Mouse (Mus musculus): ENCODE measurements around the gene Ddx47. TPM values are rescaled to one million over a fixed set of nuclear protein-coding genes. Genes with fewer than 3 reads are reported as not detected.

Gene Ddx47
- polyA plus RNA-seq, 1 experiment from 2014 or later, result 77.9 TPM

GRCm38 (mm10) chr6:135023379-135023778, 12.0 kb downstream of the Ddx47 start:
- Histone ChIP-seq H3K27ac (replicated peaks; ENCODE audit: low read depth, low read length) (no peak overlapping the region), H3K27me3 (ENCODE audit: control insufficient read depth, insufficient read depth, low read length) (no peaks in the 10 kb centered on the region), H3K4me3 (replicated peaks; ENCODE audit: low read depth, low read length) (no peak overlapping the region), H3K9ac (replicated peaks; ENCODE audit: low read length) (no peak overlapping the region), H3K4me1 (ENCODE audit: control insufficient read depth, insufficient read depth, low read length) (no peaks in the 10 kb centered on the region), H3K9me3 (ENCODE audit: control insufficient read depth, low read length) (no peaks in the 10 kb centered on the region), H3K36me3 (ENCODE audit: control insufficient read depth, insufficient read depth, low read length) (peaks cover 68% of the 10 kb centered on the region), H3K4me2 (ENCODE audit: low read length) (no peak overlapping the region)
- ATAC-seq (ENCODE audit: low FRiP score, low TSS enrichment) (no peak), DNase-seq (no peak)
- WGBS, result 96% methylated on average over 14 of the region's 14 CpGs

GRCm38 (mm10) chr6:135024781-135025420, 13.5 kb downstream of the Ddx47 start:
- H3K27ac ChIP-seq (replicated peaks; ENCODE audit: low read depth, low read length), result no peak overlapping the region
- ATAC-seq (ENCODE audit: low FRiP score, low TSS enrichment) (no peak), DNase-seq (no peak)
- 100% methylated on average over 1 of the region's 1 CpGs for WGBS
- H3K4me1 ChIP-seq (ENCODE audit: control insufficient read depth, insufficient read depth, low read length), result no peaks in the 10 kb centered on the region
- H3K4me3 ChIP-seq (replicated peaks; ENCODE audit: low read depth, low read length), result no peak overlapping the region
- no peak overlapping the region for H3K9ac ChIP-seq (replicated peaks; ENCODE audit: low read length)
- H3K36me3 ChIP-seq (ENCODE audit: control insufficient read depth, insufficient read depth, low read length), result peaks cover 52% of the 10 kb centered on the region
- no peak overlapping the region for H3K4me2 ChIP-seq (ENCODE audit: low read length)
- H3K27me3 ChIP-seq (ENCODE audit: control insufficient read depth, insufficient read depth, low read length), result no peaks in the 10 kb centered on the region
- no peaks in the 10 kb centered on the region for H3K9me3 ChIP-seq (ENCODE audit: control insufficient read depth, low read length)

- no peak overlapping the region for H3K9ac ChIP-seq (replicated peaks; ENCODE audit: low read length)
- H3K27me3 ChIP-seq (ENCODE audit: control insufficient read depth, insufficient read depth, low read length), result no peaks in the 10 kb centered on the region
- no peak overlapping the region for H3K27ac ChIP-seq (replicated peaks; ENCODE audit: low read depth, low read length)
- no peak overlapping the region for H3K4me3 ChIP-seq (replicated peaks; ENCODE audit: low read depth, low read length)
- peak; percentile 69 for DNase-seq
- no peak for ATAC-seq (ENCODE audit: low FRiP score, low TSS enrichment)
- no peak overlapping the region for H3K4me2 ChIP-seq (ENCODE audit: low read length)
- 4% methylated on average over 3 of the region's 3 CpGs for WGBS
- H3K36me3 ChIP-seq (ENCODE audit: control insufficient read depth, insufficient read depth, low read length), result peaks cover 39% of the 10 kb centered on the region
- no peaks in the 10 kb centered on the region for H3K9me3 ChIP-seq (ENCODE audit: control insufficient read depth, low read length)
- no peaks in the 10 kb centered on the region for H3K4me1 ChIP-seq (ENCODE audit: control insufficient read depth, insufficient read depth, low read length)
Measured at GRCm38 (mm10) chr6:135026232-135026631, 14.8 kb downstream of the Ddx47 start.

- DNase-seq (no peak), ATAC-seq (ENCODE audit: low FRiP score, low TSS enrichment) (no peak)
- Histone ChIP-seq H3K27me3 (ENCODE audit: control insufficient read depth, insufficient read depth, low read length) (no peaks in the 10 kb centered on the region), H3K4me1 (ENCODE audit: control insufficient read depth, insufficient read depth, low read length) (no peaks in the 10 kb centered on the region), H3K9me3 (ENCODE audit: control insufficient read depth, low read length) (no peaks in the 10 kb centered on the region), H3K27ac (replicated peaks; ENCODE audit: low read depth, low read length) (no peak overlapping the region), H3K9ac (replicated peaks; ENCODE audit: low read length) (no peak overlapping the region), H3K36me3 (ENCODE audit: control insufficient read depth, insufficient read depth, low read length) (peaks cover 34% of the 10 kb centered on the region), H3K4me2 (ENCODE audit: low read length) (no peak overlapping the region), H3K4me3 (replicated peaks; ENCODE audit: low read depth, low read length) (no peak overlapping the region)
- WGBS, result 77% methylated on average over 2 of the region's 2 CpGs
Measured at GRCm38 (mm10) chr6:135026755-135027154, 15.3 kb downstream of the Ddx47 start.

DNA sequence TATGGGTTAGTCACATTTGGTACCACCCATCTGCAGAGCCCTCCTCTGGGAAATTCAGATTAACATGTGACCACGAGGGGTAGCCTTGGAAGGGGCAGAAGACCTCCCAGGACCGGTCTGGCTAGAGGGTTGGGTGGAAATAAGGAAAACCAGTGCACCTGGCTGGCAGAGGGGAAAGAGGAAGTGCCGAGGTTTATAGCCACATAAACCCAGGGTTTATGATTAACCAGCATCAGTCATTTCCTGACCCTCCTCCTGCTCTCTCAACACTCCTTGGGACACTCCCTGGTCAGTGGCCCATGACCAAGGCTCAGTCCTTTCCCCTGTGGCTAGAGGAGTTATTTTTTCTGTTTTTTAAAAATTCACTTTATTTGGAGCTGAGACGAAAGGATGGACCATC, 17.8 kb downstream of the Ddx47 start:
- DNase-seq (no peak), ATAC-seq (ENCODE audit: low FRiP score, low TSS enrichment) (no peak)
- Histone ChIP-seq H3K9me3 (ENCODE audit: control insufficient read depth, low read length) (no peaks in the 10 kb centered on the region), H3K36me3 (ENCODE audit: control insufficient read depth, insufficient read depth, low read length) (peaks cover 10% of the 10 kb centered on the region), H3K27me3 (ENCODE audit: control insufficient read depth, insufficient read depth, low read length) (no peaks in the 10 kb centered on the region), H3K4me3 (replicated peaks; ENCODE audit: low read depth, low read length) (no peak overlapping the region), H3K9ac (replicated peaks; ENCODE audit: low read length) (no peak overlapping the region), H3K4me1 (ENCODE audit: control insufficient read depth, insufficient read depth, low read length) (no peaks in the 10 kb centered on the region), H3K27ac (replicated peaks; ENCODE audit: low read depth, low read length) (no peak overlapping the region), H3K4me2 (ENCODE audit: low read length) (no peak overlapping the region)
- 80% methylated on average over 4 of the region's 4 CpGs for WGBS

- Histone ChIP-seq H3K36me3 (ENCODE audit: control insufficient read depth, insufficient read depth, low read length) (no peaks in the 10 kb centered on the region), H3K4me2 (ENCODE audit: low read length) (no peak overlapping the region), H3K4me1 (ENCODE audit: control insufficient read depth, insufficient read depth, low read length) (peaks cover 9% of the 10 kb centered on the region; the same call in 1 of the 2 replicates), H3K4me3 (replicated peaks; ENCODE audit: low read depth, low read length) (no peak overlapping the region), H3K9me3 (ENCODE audit: control insufficient read depth, low read length) (no peaks in the 10 kb centered on the region), H3K27me3 (ENCODE audit: control insufficient read depth, insufficient read depth, low read length) (no peaks in the 10 kb centered on the region), H3K9ac (replicated peaks; ENCODE audit: low read length) (no peak overlapping the region), H3K27ac (replicated peaks; ENCODE audit: low read depth, low read length) (no peak overlapping the region)
- 23% methylated on average over 3 of the region's 3 CpGs for WGBS
- no peak for ATAC-seq (ENCODE audit: low FRiP score, low TSS enrichment)
- no peak for DNase-seq
Measured at GRCm38 (mm10) chr6:135038674-135039073, 27.3 kb downstream of the Ddx47 start.

DNA sequence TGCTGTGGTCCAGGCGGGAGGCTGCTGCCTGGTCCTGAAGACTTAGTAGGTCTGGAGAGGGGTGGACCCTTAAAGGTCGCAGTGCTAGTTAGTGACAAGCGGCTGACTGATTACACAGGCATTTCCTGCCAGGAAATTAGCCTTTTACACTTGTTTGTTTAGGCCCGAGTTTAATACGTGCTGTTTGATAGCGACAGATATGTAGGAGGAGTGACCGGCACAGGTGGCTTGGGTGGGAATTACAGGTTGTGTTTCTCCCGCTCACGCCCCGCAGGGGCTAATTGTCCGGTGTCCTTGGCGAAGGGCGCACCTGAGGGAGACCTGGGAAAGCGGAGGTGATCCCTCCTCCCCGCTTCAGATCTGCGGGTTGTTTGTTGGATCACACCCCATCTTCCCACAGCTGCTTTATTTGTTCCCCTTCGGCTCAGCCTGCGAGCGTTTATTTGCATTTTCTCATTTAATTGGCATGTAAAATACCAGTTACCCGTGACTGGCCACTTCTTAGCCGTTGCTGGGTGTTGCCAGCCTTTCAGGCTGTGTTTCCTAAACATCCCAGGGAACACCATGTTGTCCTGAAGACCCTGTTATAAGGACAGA, 29.0 kb downstream of the Ddx47 start:
- Histone ChIP-seq H3K27me3 (ENCODE audit: control insufficient read depth, insufficient read depth, low read length) (no peaks in the 10 kb centered on the region), H3K4me1 (ENCODE audit: control insufficient read depth, insufficient read depth, low read length) (peaks cover 9% of the 10 kb centered on the region; the same call in 1 of the 2 replicates), H3K9ac (replicated peaks; ENCODE audit: low read length) (peak overlapping the region; percentile 27; the same call in 1 of the 2 replicates), H3K36me3 (ENCODE audit: control insufficient read depth, insufficient read depth, low read length) (no peaks in the 10 kb centered on the region), H3K9me3 (ENCODE audit: control insufficient read depth, low read length) (no peaks in the 10 kb centered on the region), H3K4me3 (replicated peaks; ENCODE audit: low read depth, low read length) (peak overlapping the region; percentile 22), H3K27ac (replicated peaks; ENCODE audit: low read depth, low read length) (no peak overlapping the region), H3K4me2 (ENCODE audit: low read length) (peak overlapping the region; percentile 49)
- ATAC-seq (ENCODE audit: low FRiP score, low TSS enrichment) (no peak), DNase-seq (peak; percentile 50)
- 6% methylated on average over 21 of the region's 21 CpGs for WGBS

DNA sequence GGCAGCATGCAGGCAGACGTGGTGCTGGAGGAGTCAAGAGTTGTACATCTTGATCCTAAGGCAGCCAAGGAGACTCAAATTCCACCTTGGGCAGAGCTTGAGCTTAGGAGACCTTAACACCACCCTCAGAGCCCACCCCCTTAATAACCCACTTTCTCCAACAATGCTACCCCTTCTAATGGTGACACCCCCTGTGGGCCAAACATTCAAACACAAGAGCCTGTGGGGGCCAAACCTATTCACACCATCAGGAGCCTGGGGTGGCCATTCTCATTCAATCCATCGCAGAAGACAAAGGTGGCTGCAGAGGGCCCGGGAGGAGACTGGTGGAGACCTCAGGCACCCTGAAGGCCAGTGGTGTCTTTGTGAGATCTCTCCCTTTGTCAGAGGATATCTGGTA, 30.5 kb downstream of the Ddx47 start:
- H3K9me3 ChIP-seq (ENCODE audit: control insufficient read depth, low read length), result no peaks in the 10 kb centered on the region
- no peaks in the 10 kb centered on the region for H3K36me3 ChIP-seq (ENCODE audit: control insufficient read depth, insufficient read depth, low read length)
- ATAC-seq (ENCODE audit: low FRiP score, low TSS enrichment), result no peak
- H3K27me3 ChIP-seq (ENCODE audit: control insufficient read depth, insufficient read depth, low read length), result no peaks in the 10 kb centered on the region
- 47% methylated on average over 3 of the region's 3 CpGs for WGBS
- H3K27ac ChIP-seq (replicated peaks; ENCODE audit: low read depth, low read length), result no peak overlapping the region
- no peak overlapping the region for H3K4me2 ChIP-seq (ENCODE audit: low read length)
- H3K9ac ChIP-seq (replicated peaks; ENCODE audit: low read length), result no peak overlapping the region
- no peak for DNase-seq
- peaks cover 9% of the 10 kb centered on the region; the same call in 1 of the 2 replicates for H3K4me1 ChIP-seq (ENCODE audit: control insufficient read depth, insufficient read depth, low read length)
- H3K4me3 ChIP-seq (replicated peaks; ENCODE audit: low read depth, low read length), result no peak overlapping the region

- H3K27me3 ChIP-seq (ENCODE audit: control insufficient read depth, insufficient read depth, low read length), result no peaks in the 10 kb centered on the region
- DNase-seq (no peak), ATAC-seq (ENCODE audit: low FRiP score, low TSS enrichment) (no peak)
- no peak overlapping the region for H3K4me2 ChIP-seq (ENCODE audit: low read length)
- no peaks in the 10 kb centered on the region for H3K4me1 ChIP-seq (ENCODE audit: control insufficient read depth, insufficient read depth, low read length)
- no peaks in the 10 kb centered on the region for H3K36me3 ChIP-seq (ENCODE audit: control insufficient read depth, insufficient read depth, low read length)
- H3K27ac ChIP-seq (replicated peaks; ENCODE audit: low read depth, low read length), result no peak overlapping the region
- no peak overlapping the region for H3K4me3 ChIP-seq (replicated peaks; ENCODE audit: low read depth, low read length)
- no peak overlapping the region for H3K9ac ChIP-seq (replicated peaks; ENCODE audit: low read length)
- no peaks in the 10 kb centered on the region for H3K9me3 ChIP-seq (ENCODE audit: control insufficient read depth, low read length)
- WGBS, result 78% methylated on average over 9 of the region's 9 CpGs
Measured at GRCm38 (mm10) chr6:135047276-135047675, 35.9 kb downstream of the Ddx47 start.

Data from midbrain, embryonic 14.5 days (tissue).